Mouse (Mus musculus): ENCODE results near the gene Anln. TPM values are rescaled to one million over a fixed set of nuclear protein-coding genes. Genes with fewer than 3 reads are reported as not detected.
"Not testable (repeated sequence)": the region's sequence is repeated elsewhere in the genome, so short reads cannot be mapped to it uniquely, and the experiment has no call there.

Anln gene
- total RNA-seq, 4 experiments from 2014 or later, result 2.3 to 4.0 (median 3.4) TPM

- DNase-seq, result no peak
Observed at GRCm38 (mm10) chr9:22319109-22319508, 69.9 kb downstream of the Anln start.

GRCm38 (mm10) chr9:22316047-22316446, 72.9 kb downstream of the Anln start:
- not testable (repeated sequence) for DNase-seq

- DNase-seq, result no peak
Observed at GRCm38 (mm10) chr9:22314066-22314465, 74.9 kb downstream of the Anln start.

GRCm38 (mm10) chr9:22313218-22313617, 75.8 kb downstream of the Anln start:
- no peak for DNase-seq

DNA sequence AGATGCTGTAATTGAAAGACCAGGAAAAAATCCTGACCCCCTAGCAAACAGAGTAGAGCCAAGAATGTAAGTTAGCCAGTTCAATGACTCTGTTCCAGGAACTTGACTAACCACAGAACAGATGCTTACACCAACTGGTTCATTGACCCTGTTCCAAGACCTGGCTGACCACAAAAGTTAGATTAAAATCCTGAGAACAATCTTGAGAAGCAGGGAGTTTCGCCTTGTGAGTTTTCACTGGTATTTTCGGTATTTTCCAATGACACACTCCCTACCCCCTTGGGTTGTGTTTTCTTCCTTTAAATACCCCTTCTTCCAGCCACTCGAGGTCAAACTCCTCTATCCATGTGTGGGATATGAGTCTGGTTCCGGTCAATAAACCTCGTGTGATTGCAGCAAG, 79.3 kb downstream of the Anln start:
- DNase-seq, result no peak

DNA sequence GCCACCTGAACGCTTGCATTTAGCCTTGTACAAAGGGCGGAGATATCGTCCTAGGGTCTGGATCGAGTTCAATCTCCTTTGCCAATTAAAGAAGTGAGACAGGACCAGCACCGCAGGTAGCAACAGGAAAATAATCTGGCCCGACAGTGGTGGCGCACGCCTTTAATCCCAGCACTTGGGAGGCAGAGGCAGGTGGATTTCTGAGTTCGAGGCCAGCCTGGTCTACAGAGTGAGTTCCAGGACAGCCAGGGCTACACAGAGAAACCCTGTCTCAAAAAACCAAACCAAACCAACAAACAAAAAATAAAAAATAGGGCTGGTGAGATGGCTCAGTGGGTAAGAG, 81.1 kb downstream of the Anln start:
- DNase-seq, result not testable (repeated sequence)

DNA sequence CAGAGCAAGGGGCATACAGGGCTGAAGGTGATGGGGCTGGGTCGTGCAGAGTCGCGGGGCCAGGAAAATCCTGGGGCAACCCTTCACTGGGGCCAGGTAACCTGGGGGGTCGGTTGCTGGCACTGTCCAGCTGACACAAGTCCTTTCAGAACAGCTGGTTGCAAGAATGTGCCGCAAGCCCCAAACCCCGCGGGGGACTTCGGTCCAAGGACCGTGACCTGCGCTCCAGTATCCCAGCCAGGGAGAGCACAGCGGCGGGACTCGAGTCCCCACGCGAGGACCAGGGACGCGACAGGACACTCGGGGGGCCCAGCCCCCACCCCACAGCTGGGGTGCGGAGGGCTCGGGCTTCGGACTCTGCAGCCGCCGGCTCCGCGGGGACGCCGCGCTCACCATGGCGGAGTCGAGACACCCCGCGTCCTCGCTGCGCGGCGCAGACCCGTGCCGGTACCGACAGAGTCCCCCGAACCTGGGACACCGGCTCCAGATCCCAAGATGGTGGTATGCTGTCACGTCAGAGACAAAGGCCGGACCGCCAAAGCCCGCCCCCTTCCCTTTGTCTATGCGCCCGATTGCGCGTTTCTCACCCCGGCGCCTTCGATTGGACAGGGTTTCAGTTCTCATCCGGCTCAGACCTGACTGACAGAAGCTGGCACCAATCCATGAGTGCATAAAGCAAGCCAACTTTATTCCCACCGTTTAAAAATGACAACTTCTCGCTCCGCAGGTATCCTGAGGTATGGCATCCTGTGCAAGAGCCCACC, 81.7 kb downstream of the Anln start, which contains the start of gene Zfp810:
Gene Zfp810, minus strand, starts transcription at position 493 of the 764 bp plus-strand sequence.
- peak; percentile 92 for DNase-seq

- no peak for DNase-seq
Observed at GRCm38 (mm10) chr9:22306726-22307125, 82.3 kb downstream of the Anln start.

- no peak for DNase-seq
Observed at GRCm38 (mm10) chr9:22302199-22302598, 86.8 kb downstream of the Anln start.

Other genes with a start within 250 kb of the Anln start
- gene Pigyl, start 232.3 kb downstream of the Anln start, total RNA-seq (2022), result 10 to 100 TPM; 51.0 to 67.4 (median 59.4) TPM
- 1 to 10 TPM; 3.0 to 7.2 (median 4.1) TPM for gene Zfp872, start 201.1 kb downstream of the Anln start, total RNA-seq (2022)
- 10 to 100 TPM; 37.1 to 62.6 (median 53.2) TPM for gene Zfp809, start 163.5 kb downstream of the Anln start, total RNA-seq (2022)
- 1 to 10 TPM in 2 of 4 experiments, under 1 TPM in 2; 0.58 to 1.2 (median 0.87) TPM for gene Zfp599, start 129.3 kb downstream of the Anln start, total RNA-seq (2022)
- gene Zfp810, start 81.5 kb downstream of the Anln start, total RNA-seq (2022), result 10 to 100 TPM in 3 of 4 experiments, 1 to 10 TPM in 1; 6.6 to 17.0 (median 13.7) TPM
- 10 to 100 TPM in 2 of 4 experiments, 1 to 10 TPM in 2; 5.1 to 15.9 (median 9.6) TPM for gene 9530077C05Rik, start 22.3 kb upstream of the Anln start, total RNA-seq (2022)
- gene Gm17545, start 65.1 kb upstream of the Anln start, total RNA-seq (2022), result not detected
- gene Rp9, start 80.6 kb upstream of the Anln start, total RNA-seq (2022), result 10 to 100 TPM; 33.9 to 41.3 (median 35.9) TPM
- 10 to 100 TPM; 18.1 to 34.9 (median 27.1) TPM for gene Bbs9, start 86.5 kb upstream of the Anln start, total RNA-seq (2022)

Measured in adrenal gland, adult 8-10 months (tissue).